Mouse (Mus musculus): ENCODE measurements around the gene Cd8b1.
"Not testable (repeated sequence)": the region's sequence is repeated elsewhere in the genome, so short reads cannot be mapped to it uniquely, and the experiment has no call there.

Gene Cd8b1

DNA sequence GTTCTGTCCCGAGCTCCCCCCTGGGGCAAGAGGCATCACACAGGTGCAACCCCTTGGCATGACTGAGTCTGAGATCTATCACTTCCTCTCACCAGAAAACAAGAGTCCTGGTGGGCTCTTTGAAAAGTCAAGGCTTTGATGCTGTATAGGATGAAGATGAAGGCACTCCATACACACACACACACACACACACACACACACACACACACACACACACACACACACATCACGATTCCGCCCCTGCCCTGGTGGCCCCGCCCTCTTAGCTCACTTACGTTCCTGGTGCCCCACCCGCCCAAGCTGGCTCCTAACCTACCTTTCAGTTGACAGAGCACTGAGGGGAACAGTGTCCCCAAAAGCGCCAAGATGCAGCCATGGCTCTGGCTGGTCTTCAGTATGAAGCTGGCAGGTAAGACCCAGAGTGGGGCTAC lies at the start of gene Cd8b1:
Cd8b1 (plus strand) TSS at position 298 of the 431 bp plus-strand sequence.
- DNase-seq: no peak

DNA sequence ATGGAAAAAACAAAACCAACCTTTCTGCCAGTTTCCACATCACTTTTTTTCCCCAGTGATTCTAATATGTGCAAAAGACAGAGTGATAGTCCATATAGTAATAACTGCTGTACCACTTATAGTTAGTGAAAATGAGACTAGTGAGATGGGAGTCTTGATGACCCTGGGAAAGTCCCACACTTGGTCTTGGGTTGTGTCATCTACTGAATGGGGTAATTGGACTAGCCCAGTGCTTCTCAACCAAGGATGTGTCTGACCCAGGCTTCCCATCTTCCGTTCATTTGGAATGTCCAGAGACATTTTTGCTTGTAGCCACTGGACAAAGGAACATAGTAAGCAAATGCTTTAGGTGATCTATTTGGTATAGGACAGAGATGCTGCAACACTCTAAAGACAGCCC lies 48.9 kb upstream of the Cd8b1 start:
- DNase-seq: no peak

DNA sequence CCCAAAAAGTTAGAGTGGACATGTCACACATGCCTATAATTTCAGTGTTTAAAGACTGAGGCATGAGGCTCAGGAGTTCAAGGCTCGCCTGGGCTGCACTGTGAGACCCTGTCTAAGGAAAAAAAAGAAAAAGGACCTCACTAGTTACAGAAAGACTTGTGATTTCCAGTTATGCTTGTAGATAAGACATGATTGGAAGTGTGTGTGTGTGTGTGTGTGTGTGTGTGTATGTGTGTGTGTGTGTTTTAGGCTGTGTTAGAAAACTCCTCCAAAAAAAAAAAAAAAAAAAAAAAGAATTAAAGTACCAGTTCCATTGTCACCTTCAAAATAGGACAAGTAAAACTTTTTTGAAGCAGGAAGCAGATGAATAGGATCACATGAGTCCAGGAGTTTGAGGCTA lies 48.0 kb upstream of the Cd8b1 start:
- no peak for DNase-seq

DNA sequence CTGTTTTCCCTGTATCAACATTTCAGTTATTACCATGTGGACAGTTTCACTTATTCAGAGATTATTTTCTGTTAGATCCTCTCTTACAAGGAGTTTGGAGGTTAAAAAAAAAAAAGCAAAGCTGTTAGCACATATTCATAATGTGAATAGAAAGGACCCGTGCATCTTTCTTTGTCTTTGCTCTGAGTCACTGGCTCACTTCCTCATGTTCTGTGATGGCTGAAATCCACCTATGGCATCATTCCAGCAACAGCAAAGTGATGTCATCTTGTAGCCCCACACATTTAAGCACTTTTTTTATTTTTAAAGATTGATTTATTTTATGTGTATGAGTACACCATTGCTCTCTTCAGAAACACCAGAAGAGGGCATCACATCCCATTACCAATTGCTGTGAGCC lies 43.2 kb upstream of the Cd8b1 start:
- DNase-seq: no peak

DNA sequence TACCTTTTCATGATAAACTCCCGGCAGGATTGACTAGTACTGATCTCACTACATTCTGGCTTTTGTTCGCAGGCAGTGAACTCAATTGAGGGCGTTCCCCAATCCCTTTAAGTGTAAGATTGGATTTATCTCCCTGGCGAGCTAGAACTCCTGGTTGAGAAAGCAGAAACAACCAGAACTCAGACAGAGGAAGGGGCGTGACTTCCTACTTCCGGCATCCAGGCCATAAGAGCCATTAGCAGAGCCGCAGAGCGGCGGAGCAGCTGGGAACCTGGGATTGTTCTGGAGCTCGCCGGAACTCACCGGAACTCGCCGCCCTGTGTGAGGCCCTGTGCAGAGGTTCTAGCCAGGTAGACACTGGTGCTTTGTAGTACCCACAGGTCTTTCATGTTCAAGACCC lies 29.1 kb upstream of the Cd8b1 start:
- no peak for DNase-seq

DNA sequence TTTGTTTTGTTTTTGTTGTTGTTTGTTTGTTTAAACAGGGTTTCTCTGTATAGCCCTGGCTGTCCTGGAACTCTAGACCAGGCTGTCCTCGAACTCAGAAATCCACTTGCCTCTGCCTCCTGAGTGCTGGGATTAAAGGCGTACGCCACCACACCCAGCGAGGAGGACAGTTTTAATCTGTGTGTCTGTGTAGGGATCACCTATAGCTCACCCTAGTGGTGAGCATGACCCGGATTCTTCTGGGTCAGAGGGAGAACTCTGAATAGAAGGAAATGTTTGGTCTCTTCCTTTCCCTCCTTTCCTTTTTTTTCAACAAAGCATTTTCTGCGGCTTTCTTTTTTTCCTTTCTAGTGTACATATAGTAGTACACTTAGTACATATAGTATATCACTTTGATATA lies 27.3 kb upstream of the Cd8b1 start:
- DNase-seq: no peak

DNA sequence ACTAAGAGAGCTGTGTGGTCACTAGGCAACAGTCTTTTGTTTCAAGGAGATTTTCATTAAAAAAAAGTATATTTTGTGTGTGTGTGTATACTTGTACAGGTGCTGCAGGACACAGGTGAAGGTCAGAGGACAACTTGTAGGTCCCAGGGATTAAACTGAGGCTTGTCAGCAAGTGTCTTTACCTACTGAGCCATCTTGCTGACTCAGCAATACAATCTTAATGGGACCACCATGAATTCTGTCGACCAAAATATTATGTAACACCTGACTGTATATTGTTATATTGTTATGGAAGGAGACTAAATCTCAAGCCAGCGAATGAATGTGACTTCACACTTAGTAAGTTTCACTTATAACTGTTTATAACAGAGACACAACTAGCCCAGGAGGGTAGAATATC lies 24.5 kb upstream of the Cd8b1 start:
- DNase-seq: no peak

DNA sequence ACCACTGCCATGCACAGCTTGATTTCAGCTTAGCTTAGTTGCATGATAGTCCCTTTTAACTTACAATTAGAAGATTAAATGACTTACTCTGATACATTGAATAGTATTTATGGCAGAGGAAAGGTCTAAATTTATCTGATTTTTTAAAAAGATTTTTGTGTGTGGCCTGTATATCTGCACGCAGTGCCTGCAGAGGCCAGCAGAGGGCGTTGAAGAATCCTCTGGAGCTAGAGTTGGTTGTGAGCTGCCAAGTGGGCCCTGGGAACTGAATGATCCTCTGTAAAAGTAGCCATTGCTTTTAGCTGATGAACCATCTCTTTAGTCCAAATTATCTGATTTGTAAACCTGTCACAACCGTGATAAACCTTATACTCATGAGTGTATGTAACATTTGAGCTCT lies 23.8 kb upstream of the Cd8b1 start:
- DNase-seq: peak; percentile 13 to 54

DNA sequence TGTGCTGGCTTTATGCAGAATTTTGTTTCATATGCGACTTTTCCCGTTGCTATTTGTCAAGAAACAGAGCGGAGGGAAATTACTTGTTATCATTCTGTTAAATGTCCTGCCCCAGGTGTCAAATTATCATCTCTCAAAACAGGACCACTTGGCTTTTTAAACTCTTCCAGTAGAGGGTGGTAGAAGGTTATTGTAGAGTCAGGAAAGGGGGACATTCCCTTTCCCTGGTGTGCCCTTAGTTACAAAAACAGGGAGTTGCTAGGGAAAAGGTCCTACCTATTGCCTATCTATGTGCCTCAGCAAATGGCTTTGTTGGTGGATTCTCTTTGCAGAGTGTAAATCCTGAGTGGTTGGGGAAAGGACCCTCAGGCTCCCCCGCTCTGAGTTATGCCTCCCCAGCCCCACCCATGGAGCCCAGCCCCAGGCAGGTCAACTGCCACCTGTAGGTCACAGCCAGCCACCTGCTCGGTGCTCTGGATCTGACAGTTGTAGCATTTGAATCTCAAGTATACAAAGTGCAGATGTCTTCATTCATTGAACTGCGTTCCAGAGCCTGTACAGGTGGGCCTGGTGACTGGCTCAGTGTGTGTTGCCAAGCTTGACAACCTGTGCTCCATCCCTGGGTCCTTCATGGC lies 20.4 kb upstream of the Cd8b1 start:
- DNase-seq: no peak

DNA sequence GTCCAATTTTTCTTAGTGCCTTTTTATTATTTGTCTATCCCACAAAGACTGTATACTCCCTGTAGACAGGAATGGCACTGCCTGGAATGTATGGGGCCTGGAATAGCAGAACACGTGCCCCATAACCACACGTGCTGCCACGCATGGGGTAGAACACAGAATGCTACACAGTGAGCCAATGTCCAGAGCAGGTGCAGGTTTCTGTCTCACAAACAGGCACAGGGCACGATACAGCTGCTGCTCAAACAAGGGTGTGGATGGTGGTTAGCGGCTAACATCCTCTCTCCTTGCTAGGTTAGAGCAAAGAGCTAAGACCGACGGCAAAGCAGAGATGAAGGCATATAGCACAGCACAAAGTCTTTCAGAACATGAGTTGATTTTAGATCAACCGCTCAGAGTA lies 15.1 kb upstream of the Cd8b1 start:
- no peak for DNase-seq

DNA sequence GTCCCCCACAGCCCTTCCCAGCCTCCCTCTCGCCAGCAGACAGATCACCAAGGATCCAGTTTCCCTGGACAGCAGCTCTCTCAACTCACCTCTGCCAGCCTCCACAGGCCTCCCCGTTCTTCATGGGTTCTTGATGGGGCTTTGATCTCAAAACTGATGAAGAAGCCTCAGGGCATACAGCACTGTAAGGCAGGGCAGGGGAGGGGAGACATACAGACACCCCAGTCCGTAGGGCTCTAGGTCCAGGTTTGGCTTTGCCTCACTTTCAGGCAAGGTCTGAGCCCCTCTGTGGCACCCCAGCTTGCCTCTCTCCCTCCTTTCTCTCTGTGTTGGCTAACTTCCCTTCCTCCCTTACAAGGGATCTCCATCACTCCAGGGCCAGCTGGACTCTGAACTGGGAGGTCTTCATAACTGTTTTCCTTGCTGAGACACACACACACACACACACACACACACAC lies 733 bp upstream of the Cd8b1 start, which contains the start of gene Smyd1:
Smyd1 (minus strand) TSS at position 408 of the 458 bp plus-strand sequence.
- no peak for DNase-seq

DNA sequence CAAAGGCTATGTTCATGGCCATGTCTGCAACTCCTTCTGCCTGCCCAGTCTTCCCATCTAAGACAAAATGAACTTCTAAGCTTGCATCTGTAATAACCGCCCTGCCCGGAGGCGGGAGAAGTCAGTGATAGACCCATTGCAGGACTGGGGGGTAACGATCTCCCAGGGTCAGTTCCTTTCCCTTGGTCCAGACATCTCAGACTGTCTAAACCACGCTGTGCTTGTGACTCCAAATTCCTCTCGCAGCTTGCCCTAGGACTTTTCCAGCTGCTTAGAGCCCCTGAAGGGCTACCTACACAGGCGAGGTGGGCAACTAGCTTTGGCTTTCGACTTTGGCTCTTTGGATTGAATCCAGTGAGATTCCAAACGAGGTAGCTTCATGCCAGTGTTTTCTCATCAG lies 2.2 kb downstream of the Cd8b1 start:
- no peak for DNase-seq

DNA sequence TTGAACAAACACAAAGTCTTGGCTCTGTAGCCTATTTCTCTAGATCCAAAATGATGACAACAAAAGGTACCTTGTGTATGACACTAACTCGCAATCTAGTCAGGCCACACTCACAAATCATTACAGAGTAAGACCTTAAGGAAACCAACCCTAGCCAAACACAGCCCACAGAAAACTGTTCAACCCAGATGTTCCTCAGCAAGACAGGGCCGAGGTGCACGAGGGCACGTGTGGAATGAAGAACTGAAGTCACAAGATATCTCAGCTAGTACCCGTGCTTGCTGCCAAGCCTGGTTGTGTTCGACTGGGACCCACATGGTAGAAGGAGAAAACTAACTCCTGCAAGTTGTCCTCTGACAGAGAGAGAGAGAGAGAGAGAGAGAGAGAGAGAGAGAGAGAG lies 7.3 kb downstream of the Cd8b1 start:
- no peak for DNase-seq

DNA sequence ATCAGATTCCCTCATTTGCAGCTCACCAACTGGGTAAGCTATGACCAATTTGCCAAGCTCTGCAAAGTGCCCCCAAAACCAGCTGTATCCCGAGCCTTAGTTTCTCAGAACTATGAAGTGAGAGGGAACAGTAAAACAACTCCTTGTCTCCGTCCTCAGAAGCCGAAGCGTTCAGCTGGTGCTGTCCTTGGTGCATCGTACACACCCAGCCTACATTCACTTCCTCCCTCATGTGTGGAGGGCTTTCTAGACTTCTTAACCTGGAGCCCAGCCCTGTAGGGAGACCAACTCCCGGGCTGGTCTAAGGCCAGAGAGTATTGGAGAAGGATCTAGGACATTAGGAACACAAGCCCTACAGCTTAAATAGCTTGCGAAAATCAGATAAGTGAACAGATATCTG lies 7.9 kb downstream of the Cd8b1 start:
- no peak for DNase-seq

DNA sequence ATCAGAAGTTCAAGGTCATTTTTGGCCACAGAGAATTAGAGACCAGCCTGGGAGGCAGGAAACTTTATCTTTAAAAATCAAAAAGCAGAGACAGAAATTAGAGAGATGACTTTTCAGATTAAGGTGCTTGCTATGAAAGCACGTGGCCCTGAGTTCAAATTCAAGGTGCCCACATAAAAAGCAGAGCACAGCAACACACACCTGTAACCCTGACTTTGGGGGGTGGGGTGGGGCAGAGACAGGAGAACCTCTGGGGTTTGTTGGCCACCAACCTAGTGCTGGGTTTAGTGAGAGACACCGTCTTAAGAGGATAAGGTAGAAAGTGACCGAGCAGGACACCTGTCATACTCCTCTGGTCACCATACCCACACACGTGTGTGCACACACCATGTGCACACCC lies 8.9 kb downstream of the Cd8b1 start:
- DNase-seq: not testable (repeated sequence)

DNA sequence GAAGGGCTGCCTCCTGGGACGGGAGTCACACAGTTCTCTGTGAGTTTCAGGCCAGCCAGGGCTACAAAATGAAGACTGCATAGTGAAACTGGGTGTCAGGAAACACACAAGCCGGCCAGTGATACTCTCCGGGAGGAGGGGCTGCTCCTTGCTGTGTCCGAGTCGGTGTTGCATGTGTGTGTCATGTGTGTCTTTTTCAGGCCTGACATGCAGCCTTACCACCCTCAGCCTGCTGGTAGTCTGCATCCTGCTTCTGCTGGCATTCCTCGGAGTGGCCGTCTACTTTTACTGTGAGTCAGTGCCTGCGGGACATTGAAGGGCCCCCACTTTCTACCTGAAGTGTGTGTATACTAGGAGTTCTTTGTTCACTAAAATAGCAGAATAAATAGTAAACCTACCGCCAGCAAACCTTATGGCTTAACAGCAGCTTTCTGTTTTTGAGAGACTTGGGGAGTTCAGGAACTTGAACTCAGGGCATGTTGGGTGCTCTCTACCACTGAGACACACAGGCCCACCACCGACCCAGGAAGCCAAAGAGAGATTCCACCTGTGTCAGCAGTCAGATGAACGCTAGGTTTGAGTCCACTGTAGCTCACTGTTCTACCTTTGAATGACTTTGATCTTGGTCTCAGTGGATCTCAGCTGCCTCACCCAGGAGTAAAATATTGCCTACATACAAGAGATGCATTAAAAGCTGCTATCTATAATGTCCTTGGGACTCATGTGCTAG lies 9.8 kb downstream of the Cd8b1 start:
- no peak for DNase-seq

DNA sequence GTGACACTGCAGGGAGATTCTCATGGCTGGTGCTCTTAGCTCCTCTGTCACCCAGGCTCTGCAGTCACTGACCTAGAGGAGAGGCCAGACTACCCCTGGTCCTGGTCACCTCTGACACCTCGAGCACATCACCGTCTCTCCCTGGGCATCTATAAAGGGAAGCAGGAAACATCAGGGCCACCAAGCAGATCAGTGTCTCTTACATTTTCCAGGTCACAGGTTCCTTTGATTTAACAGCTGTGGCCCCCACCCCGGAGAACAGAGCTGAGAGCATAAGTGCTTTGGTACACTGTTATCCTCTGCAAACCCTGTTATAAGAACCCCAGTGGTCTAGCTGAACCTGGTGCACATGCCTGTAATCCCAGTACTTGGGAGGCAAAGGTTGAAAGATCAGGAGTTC lies 10.4 kb downstream of the Cd8b1 start:
- DNase-seq: no peak

DNA sequence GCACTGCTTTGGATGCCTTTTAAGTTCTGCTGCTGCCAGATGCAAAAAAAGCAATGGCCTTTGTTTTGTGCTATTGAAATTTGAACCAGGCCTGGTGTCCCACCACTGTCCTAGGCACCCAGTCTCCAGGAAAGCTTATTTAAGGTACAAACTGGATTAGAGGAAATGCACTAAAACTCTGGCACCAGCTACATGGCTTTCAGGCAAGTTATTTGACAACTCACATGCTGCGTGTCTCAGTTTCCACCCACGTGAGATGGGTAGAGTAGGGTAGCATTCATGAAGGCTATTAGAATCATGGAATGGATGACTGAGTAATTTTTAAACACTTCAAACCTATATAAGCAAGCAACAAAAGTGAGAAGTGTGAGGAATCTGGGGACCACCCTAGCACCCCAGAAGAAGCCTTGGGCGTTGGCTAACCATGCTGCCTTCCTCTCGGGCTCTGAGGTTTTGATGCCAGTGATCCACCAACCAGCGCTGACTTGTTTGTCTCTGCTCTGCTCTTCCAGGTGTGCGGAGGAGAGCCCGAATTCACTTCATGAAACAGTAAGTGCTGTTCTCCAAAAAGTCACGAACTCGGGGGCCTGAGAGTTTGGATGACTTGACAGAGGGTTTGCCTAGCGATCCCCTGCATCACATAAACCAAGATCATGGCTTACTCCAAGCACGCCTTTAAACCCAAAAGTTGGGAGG lies 11.1 kb downstream of the Cd8b1 start:
- DNase-seq: no peak

DNA sequence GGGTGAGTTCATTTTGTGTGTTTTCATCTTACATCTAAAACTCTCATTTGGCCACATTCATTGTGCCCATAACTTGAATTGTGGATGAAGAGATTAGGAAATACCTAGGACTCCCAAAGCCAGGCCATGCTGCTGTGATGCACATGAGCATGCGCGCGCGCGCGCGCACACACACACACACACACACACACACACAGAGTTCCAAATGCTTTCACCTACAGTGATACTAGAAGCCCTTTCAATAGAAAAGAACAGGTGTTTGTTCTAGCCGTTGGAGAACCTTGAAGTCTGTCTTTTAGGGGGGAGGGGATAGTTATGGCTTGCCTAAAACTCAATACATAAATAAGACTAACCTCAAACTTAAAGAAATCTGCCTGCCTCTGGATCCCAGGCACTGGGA lies 15.1 kb downstream of the Cd8b1 start:
- no peak for DNase-seq

DNA sequence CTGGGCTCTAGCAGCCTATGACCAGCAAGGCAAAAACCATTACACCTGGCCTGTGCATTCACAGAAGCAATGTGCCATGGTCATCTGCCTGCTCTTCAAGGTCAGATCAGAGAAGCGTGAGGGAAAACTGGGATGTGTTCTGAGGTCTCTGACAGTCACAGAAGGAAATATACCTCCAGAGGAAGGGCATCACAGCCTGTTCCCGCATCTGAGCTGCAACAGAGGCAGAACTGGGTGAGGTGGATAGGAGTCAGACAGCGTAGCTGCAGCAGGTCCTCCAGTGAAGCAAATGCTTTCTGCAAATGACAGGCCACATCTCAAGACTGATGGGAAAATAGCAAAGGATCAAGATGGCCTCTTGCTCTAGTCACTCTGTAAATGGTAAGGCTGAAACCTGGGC lies 16.4 kb downstream of the Cd8b1 start:
- no peak for DNase-seq

DNA sequence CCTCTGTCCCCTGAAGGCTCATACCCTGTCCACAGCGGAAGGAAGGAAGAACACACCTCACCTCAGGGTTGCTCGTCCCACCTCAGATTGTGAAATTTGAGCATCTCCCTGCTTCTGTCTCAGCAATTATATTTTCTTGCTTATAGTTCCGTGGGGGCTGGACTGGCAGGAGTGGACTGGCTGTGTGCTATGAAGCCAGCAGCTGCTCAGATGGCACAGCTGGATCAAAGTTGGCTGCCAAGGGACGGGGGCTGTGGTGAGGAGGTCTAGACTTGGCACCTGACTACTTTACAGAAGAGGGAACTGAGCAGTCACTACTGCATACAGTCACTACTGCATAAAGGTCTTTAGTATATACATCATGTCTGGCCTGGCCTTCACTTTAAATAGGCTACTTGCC lies 16.8 kb downstream of the Cd8b1 start:
- DNase-seq: no peak

DNA sequence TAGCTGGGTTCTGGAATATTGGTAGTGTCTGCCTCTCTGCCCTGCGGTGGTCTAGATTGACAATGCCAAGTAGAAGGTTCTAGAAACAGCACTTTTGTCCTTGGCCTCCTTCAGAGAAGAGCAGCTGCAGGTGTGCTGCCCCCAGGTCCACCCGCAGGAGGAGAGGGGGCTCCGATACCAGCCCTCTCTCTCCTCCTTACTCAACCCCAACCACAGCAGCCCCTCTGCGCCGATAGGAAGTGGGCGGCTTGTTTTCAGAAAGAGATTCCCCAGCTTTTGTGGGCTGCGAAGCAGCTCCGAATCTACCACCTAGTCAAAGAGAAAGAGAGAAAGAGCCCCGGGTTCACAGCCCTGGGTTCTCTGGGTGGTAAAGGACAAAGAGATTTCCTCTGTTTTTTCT lies 18.6 kb downstream of the Cd8b1 start:
- DNase-seq: no peak

DNA sequence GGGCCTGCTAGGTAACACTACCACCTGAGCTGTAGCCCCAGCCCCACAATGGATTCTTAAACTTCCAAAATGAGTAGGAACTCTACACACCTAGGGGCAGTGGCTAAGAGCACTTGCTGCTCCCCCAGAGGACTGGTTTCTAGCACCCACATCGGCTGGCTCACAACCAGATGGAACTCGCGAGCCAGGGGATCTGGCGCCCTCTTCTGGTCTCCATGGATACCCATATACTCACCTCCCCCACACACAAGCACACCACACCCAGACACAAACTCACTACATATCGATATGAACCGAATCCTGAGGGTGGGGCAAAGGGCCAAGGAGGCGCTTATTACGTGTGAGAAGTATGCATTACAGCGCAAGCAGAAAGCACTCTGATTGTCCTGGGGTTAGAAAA lies 25.4 kb downstream of the Cd8b1 start:
- DNase-seq: peak in 1 of 2 experiments; percentile 3

DNA sequence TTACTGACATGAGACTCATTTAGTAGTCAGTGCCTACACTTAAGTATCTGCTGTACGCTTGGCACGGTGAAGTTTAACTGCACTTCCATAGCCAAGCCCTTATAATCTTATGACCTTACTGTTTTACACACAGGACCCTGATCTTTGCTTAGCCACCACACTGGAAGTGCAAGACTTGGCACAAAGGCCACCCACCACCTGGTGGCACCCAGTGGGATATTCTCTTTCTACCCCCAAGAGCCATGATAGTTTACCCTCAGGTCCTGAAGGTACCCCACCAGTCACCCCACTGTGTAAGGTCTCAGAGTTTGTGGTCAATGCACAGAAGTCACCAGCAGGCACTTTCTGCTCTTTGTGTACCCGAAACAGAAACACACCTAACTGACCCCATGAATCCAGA lies 28.6 kb downstream of the Cd8b1 start:
- DNase-seq: no peak
